Mouse (Mus musculus) fat pad, adult 2 months (tissue): ENCODE data around the gene Mindy2.

ENCODE experiments used
- DNase-seq: peaks from one replicate; pipeline ENCODE4 v3.0.0-alpha.2; 2011; ENCODE audit warnings: low read depth, low spot score; ENCODE audit errors: extremely low read depth

Gene Mindy2

DNA sequence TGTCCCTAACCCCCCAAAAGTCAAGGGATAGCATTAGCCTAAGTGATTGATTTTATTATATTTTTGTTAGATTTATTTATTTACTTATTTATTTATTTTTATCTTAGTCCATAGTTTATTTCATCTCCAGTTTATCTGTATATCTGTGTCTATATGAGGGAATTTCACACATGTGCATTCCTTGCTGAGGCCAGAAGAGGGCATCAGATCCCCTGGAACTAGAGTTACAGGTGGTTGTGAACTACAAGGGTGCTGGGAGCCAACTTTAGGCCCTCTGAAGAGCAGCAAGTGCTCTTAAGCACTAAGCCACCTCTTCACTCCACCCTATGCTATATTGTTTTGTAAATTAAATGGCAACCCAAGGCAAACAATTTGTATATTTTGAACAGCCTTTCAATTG is 11.1 kb upstream of the Mindy2 start:
- DNase-seq = no peak

DNA sequence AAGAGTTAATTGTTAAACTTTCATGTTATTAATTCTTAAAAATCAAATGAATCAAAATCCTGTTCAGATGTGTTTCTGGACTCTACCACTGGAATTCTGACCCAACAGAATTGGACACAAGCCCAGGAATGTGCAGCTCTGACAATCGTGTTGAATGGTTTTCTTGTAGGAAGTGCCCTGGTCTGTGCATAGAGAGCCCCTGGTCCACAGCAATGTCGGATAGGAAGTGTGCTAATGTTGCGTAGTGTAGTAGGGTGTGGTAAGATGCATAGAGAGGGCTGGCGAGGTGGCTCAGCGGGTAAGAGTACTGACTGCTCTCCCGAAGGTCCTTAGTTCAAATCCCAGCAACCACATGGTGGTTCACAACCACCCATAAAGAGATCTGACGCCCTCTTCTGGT is 9.8 kb upstream of the Mindy2 start:
- DNase-seq = no peak

DNA sequence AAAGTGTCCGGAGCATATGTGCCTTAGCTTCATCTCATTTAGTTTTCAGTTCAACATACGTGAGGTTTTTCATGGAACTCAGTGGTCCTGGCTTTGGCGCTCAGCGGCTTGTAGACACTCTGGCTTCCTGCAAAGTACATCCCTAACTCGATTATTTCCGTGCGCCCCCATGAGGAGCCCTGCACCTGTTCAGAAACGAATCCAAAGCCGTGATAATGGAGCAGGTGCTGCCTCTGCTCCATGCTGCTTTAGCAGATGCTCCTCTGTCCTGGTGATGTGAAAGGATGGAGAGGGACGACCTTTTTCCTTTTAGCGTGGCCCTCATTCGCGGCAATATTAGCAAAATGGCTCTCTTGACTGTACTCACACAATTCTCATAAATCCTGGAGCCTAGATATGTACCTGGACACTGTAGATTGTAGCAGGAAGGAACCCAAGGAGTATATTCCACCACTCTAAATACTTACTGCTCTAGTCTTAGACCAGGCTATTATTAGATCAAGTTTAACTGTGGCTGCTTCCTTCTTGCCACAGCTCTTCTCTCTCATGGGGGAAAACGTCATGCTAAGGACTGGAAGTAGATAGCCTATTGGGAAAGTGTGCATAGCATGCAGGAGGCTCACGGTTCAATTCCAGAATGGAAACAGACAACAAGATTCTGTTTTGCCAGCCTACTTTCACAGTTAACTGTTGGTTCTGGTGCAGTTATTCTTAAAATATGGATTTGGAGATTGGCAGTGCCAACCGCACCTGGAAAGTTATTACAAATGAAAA is 8.6 kb upstream of the Mindy2 start:
- DNase-seq = no peak

DNA sequence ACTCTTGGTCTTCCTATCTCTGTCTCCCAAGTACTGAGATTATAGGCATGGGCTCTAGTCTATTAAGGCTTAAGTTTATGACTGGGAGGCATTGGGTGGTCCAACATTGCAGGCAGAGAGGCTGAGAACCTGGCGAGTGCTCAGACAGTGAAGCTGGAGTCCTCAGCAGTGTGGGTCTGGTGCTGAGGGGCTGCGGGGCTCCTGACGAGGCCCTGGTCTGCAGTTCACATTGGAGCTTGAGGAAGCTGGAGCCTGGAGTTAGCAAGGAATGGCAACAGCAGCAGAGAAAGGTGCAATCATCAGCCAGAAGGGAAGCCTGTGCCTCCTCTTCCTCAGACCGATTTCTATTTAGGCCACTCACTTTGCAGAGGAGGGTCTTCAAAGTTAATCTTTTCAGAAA is 7.9 kb upstream of the Mindy2 start:
- no peak for DNase-seq

DNA sequence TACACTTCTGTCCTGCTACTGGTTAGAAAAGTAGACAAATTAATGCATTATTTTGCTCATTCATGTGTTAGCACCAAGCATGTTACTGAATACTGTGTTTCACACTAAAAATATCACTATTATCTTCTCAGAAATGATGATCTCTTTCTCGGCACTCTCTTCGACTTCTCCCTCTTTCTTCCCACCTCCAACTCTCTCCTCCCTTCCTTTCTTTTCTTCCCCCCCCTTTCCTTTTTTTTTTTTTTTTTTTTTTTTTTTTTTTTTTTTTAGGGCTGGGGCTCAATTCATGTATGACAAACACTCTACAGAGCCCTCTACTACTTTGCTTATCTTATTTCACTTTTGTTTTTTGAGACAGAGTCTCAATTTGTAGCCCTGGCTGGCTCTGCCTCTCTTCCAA is 1.3 kb upstream of the Mindy2 start:
- no peak for DNase-seq

DNA sequence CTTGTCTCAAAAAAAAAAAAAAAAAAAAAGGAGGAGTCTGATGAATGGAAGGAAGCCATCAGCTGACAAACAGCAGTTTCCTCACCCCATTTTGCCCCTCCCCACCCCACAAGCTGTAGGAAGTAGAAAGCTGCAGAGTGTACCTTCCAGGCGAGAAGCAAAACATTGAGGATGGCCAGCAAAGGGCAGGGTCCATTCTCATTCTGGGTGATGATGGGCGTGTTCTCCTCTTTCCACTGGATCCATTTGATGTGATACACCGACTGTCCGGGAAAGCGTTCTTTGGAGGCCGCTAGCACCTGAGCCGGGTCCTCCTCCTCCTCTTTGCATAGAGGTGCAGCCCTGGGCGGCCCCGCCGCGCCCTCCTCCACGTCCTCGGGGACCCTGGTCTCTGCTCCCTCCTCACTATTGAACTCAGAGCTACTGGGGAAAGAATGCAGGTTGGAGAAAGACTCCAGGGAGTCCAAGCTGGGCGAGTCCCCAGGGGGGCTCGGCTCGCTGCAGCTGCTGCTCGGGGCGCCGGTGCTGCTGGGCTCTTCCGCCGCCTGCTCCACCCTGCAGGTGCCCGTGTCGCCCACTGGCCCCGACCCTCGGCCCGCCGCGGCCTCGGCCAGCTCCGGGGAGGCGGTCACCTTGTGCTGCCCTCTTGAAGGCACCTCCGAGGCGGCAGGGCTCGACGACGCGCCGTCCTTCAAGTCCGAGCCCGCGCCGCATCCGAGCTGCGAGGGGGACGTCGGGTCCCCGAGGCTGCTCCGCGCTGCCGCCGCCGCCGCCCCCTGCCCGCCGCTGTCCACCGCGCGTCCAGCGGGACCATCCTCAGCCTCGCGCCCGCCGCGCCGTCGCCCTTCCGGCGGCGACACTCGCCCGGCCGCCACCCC is 605 bp downstream of the Mindy2 start, which contains the start of gene Gm10642:
TSS of gene Gm10642 (plus strand) at position 122 of the 878 bp plus-strand sequence.
- DNase-seq = no peak

DNA sequence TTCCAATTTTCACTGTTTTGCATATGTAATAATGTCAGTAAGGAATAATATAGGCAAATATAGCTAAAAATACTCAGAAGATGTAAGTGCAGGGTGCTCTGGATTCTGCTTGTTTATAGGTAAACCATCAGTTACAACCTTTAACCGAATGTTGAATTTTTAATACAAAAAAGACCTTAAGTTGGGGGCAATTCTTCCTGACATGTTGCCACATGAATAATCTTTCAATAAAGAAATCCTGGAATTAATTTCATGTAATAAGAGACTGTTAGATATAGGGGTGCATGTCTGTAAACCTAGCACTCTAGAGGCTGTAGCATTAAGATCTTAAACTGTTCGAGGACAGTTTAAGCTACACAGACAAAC is 1.2 kb downstream of the Mindy2 start:
- no peak for DNase-seq

DNA sequence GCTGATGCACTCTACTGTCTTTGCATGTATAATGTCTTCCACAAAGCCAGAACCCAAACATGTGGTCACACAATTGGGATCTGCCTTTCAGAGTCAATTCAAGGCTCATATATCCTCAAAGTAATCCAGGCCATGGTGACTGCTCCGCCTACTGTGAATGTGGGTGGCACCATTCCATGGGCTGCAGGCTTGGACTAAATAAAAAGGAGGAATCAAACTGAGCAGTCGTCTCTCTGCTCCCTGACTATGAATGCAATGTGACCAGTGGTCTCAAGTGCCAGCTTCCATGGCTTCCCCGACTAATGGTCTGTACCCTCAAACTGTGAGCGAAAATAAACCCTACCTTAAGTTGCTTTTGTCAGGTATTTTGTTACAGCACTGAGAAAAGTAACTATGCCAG is 2.5 kb downstream of the Mindy2 start:
- DNase-seq = no peak

DNA sequence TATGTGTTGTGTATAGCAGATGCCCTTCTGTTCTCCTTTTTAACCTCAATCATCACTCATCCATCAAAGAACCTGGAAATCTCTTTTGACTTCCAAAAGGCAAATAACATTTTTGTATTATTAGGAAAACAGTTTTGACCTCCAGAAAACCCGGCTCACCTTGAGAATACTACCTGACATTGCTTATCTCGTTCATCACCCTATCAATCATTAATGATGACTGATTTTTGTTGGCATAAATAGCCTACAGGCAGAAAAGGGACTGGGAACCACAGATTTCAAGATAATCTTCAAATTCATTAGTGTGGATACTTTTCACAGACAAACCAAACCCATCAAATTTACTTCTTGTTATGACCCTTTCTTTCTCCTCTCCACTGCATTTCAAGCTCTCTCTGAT is 3.1 kb downstream of the Mindy2 start:
- no peak for DNase-seq

DNA sequence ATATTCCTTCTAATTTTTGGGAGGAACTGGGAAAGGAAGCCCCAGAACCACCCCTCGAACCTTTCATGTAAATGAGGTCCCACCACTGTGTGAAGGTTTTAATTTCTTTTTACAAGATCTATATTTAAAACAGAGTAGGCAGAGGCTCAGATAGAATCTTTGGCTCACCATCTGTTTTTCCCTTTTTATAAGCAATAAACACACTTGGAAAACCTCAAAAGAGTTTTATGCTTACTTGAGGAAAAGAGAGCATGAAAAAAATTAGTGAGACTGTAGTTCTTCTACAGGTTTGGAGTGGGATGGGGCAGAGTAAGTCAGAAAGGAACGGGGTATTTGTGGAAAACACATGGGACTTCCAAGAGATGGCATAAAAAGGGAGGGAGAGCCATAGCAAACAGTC is 4.8 kb downstream of the Mindy2 start:
- no peak for DNase-seq

DNA sequence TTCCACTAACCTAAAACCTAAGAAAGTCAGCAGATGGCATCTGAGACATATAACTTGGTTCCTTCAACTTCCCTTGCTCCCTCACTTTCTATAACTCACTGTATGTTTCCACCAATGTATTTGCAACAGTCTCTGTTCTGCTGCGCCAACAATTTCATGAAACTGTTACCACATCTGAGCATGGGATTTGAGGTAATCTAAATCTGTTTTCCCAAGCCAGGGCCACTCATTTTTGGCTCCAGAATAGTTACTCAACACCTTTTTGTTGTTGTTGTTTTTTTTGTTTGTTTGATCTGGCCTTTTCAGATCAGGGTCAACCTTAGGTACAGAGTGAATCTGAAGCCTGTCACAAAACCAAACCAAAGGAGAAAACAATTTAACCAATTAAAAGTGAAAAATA is 6.0 kb downstream of the Mindy2 start:
- DNase-seq = no peak

DNA sequence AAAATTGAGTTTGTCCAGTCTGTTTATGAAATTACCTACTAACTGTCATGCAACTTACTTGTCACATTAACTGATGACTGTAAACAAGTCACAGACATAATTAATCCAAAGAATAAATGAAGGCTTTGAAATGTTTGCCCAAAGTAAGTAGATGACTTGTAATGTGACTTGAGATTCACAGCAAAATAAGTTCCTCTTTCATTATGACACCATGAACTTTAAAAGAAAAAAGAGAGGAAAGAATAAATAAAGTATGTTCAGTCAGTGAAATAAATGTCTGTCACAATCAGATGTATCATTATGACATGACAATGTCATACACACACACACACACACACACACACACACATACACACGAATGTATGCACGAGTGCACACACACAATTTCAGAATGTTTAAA is 6.7 kb downstream of the Mindy2 start:
- DNase-seq = no peak

DNA sequence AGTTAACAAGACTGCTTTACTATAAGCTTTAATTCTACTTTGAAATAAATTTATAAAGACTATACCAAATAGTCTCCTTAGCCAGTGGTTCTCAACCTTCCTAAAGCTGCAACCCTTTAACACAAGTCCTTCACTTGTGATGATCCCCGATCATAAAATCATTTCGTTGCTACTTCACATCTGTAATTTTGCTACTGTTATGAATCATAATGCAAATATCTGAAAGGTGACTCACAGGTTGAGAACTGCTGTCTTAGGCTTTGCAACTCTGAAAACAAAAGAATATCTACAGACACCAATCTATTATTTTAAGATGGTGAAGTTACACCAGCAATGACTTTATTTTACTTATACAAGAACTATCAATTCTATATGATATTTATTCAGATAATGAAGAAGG is 20.2 kb downstream of the Mindy2 start:
- DNase-seq = no peak

DNA sequence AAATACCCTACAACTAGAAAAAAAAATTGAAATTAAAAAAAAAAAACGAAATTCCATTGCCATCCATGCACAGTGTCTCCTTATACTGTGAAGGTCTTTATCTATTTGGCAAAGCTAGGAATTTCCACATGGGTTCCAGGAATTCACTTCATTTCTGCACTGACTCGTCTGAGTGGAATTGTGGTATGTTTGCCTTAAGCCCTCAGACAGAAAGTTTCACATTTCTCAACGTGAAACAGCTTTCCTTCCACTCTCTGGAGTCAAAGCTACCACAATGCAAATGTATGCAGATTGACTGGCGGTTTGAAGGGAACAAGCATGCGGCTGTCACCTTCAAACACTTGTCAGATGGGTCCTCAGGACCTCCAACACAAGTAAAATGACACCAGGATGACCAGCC is 25.3 kb downstream of the Mindy2 start:
- DNase-seq = no peak

DNA sequence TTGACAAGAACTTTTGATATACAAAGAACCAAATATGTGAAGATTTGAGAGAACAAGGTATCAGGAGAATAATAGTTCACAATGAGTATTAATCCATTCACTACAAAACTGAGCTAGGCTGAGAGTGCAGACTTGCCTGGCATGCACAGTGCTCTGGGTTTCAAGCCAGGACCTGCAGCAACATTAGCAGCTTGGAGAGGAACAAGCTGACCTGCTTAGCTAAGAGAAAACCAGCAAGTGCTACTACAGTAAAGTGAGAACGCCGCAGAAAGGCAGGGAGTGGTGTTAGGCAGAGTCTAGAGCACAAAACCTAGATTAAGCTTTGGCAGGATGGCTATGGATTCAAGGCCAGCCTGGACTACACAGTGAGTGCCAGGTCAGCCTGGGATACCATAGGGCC is 27.3 kb downstream of the Mindy2 start:
- DNase-seq = peak; percentile 49

DNA sequence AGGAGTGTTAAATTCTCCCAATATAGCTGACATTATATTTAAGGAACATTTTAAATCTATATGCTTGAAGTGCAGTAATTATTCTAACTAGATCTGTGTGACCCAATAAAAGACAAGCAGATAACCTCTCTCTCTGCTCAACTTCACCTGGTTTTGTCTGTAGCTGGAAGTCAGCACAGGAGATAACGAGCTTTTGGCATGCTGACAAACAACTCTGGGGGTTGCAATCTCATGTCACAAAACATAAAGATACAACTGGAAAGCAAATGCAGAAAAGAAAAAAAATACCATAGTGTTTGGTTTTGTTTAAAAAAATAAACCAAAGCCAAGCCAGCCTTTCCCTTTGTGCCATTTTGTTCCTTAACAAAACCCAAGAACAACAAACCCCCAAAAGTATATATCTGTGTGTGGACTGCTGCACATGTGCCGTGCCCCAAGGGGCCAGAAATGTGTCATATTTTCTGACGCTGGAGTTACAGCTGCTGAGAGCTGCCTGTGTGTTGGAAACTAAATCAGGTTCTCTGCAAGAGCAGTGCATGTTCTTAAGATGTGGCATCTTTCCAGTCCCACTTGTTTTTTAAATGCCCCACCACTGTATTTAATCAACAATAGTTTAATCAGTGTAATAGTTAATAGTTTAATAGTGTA is 45.8 kb downstream of the Mindy2 start:
- DNase-seq = no peak

DNA sequence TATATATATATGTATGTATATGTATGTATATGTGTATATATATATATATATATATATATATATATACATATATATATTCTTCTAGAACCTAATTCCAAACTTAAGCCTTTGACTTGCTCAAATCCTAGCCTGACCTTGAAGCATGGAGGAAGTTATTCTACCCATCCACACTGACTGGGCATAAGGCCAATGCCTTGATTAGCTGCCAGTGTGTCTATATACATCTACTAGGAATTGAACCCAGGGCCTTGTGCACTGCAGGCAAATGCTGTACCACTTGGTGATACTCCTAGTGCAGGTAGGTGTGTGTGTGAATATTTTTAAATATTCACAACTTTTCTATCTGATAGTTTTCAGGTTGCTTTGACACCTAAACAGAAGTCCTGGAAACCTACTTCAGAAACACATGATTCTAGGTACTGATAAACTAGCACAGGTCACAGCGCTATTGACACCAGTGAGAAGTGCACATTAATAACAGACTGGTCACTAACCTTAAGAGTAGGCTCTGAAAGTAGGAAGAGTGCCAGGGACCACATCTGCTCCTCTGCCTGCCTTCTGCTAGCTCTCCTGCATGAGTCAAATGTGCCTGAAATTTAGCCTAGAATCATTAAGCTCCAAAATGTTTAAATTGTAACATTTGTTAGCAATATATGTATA is 54.7 kb downstream of the Mindy2 start:
- no peak for DNase-seq

DNA sequence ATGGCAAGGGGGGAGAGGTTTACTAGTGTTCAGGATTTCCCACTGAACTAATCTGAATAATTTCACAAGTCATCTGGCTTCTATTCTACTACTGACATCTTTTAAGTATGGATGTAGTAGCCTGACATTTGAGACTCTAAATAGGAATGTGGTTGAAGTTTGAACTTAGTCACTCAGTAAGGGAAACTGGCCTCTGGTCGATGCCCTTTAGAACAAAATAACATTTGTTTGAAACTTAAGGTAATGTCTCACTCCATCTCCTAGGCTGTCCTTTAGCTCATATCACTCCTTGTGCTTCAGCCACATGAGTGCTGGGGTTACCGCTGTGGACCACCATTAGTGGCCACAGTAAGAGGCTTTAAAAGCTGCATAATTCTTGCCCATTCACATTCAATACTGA is 58.7 kb downstream of the Mindy2 start:
- no peak for DNase-seq

DNA sequence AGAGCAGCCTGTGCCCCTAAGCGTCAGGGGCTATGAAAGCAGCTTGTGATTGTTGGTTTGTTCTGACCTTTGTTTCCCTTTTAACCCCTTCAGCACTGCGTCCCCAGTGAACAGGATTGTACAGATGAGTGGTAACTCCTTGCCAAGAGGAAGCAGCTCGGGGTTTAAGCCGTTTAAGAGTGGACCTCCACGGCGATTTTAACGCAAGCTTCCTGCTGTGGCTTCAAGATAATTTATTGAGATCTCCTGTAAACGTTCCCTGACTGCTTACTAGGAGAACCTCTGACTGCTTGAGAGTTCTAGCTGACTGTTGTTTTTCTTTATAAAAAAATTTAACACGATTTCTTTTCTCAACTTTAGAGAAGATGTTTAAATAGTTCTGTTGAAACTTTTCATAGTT is 65.5 kb downstream of the Mindy2 start:
- no peak for DNase-seq

DNA sequence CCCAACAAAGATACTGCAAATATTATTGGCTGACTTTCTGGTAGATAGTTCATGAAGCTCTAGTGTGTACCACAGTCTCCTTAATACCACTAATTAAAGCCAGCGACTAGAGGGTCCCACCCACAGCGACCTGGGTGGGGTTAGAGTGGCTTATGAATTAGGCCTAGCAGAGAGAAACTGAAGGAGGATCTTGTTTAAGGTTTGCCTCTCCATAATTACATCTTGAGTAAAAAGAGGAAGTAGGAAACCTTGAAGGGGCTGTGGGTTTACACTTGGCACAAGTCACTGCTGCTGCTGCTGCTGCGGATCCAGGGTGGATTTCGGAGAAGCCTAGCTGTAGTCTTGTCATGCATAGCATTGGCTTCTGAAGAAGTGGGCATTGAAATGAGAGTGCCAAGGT is 66.2 kb downstream of the Mindy2 start:
- no peak for DNase-seq

DNA sequence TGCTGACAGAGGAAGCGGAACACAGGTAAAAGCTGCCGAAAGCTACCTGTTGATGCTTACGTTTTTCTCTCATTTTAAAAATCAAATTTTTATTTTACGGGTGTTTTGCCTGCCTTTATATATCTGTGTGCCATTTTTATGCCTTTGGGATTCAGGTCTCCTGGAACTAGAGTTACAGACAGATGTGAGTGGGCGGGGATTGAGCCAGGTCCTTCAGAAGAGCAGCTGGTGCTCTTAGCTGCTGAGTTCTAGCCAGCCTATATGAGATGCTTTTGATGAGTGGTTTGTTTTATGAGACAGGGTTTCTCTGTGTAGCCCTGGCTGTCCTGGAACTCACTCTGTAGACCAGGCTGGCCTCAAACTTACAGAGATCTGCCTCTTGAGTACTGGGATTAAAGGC is 69.8 kb downstream of the Mindy2 start:
- no peak for DNase-seq
